Mouse (Mus musculus): Measurements from ENCODE around the gene Nat8f6.
"Not testable (repeated sequence)": the region's sequence is repeated elsewhere in the genome, so short reads cannot be mapped to it uniquely, and the experiment has no call there.

Nat8f6 gene

GRCm38 (mm10) chr6:85835104-85835503 lies 14.3 kb upstream of the Nat8f6 start:
- DNase-seq = not testable (repeated sequence)

- DNase-seq = peak in 1 of 2 experiments; percentile 11
Observed at GRCm38 (mm10) chr6:85834504-85835100, 13.8 kb upstream of the Nat8f6 start.

GRCm38 (mm10) chr6:85831796-85832321 lies 11.1 kb upstream of the Nat8f6 start, which contains the start of gene Nat8:
Gene Nat8, minus strand, starts transcription at chr6:85832082.
- no peak for DNase-seq

- no peak for DNase-seq
Observed at GRCm38 (mm10) chr6:85829462-85829861, 8.7 kb upstream of the Nat8f6 start.

- DNase-seq = no peak
Observed at GRCm38 (mm10) chr6:85825886-85826285, 5.1 kb upstream of the Nat8f6 start.

DNA sequence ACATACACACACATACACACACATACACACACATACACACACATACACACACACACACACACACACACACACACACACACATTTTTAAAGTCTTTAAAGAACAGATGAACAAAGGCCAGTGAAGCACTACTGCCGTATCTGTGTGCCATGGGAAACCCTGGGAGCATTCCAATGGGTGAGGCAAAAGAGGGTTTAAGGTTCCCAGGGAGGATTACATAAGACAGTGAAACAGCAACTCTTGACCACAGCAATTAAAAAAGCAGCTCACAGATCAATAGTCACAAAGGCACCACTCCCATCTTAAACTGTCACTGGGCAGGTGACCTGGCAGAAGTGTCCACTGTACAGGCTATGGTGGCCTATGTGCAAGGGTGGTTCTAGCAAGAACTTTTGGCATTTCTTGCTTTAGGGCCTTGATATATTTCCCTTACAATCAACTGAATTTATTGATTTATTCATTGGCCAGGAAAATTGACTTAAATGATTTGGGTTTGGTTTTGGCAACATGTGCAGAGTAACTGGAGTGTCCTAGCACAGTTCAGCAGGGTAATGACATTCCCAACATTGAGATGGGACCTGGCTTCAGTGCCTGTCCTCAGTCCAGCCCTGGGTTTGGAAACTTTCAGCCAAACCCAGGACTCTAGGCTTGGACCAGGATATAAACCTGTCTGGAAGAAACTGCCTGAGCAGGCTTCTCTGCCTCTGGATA lies 2.8 kb upstream of the Nat8f6 start:
- DNase-seq = no peak

DNA sequence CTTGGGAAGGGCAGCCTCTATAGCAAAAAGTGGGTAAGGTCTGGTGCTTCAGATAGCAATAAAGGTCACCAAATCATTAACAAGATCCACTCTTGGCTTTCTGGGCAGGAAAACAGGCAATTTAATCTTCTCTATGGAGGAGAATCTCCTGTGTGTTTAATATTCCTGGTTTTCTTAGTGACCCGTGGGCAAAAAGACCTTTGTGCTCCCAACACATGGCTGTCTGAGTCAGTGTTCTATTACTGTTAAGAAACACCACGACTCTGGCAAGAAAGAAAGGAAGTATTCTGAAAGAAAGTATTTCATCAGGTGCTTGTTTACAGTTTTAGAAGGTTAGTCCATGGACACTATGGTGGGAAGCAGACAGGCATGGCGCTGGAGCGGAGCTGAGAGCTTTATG lies 1.5 kb upstream of the Nat8f6 start:
- DNase-seq = no peak

DNA sequence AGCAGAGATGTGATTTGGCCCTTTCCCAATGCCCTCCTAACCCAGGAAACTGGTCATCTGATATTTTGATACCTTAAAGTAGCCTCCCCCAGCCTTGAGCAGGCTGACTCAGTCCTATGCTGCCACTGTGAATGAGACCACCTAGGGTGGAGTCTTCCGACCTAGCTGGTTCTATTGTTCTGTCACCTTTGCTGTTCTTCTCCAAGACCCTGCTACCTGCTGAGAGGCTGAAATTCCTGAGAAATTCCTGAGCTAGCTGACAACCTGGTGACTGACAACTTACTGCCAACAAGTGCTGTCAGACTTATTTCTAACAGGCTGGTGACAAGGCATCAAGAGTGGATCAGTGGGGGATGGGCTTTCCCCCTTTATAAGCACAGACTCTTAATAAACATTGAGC lies 2.4 kb downstream of the Nat8f6 start:
- no peak for DNase-seq

DNA sequence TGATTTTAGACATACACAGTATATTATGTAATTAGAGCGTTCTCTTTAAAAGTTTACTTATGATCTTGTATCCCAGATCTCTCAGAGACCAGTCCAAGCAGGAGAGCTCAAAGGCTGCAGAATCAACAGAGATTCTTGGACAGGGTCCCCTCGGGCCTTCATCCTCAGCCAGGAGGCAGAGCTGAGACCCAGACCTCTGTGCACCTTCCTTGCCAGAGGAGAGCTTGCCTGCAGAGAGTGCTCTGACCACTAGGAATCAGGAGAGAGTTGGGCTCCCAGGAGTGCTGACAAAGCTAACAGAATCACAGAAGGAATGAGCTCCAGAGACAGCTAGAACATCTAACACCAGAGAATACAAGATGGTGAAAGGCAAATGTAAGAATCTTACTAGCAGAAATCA lies 7.4 kb downstream of the Nat8f6 start:
- DNase-seq = no peak

DNA sequence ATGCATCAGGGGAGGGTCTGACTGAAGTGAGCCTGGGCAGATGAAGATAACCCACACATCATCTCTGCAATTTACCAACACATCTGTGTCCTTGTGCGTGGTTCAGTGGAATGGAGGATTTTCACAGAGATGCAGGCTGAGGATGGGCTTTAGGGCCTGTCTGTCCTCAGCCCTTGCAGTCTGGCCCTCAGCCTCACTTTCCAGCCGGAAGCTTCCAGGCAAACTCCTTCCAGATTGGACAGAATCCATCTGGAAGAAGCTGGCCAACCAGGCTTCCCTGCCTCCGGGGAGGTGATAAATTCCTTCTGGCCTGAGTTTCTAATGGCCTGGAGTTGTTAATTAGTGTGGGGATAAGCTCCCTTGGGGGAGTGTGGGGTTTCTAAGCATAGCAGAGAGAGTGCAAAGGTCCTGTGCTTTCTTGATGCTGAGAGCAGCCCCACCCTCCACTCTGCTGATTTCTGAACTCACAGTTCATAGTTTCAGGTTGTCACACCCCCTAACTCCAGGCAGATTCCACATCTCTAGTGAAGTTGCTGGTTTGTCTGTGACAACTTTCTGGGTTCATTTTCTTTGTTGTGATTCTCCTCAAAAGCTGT lies 9.7 kb downstream of the Nat8f6 start:
- not testable (repeated sequence) for DNase-seq

DNA sequence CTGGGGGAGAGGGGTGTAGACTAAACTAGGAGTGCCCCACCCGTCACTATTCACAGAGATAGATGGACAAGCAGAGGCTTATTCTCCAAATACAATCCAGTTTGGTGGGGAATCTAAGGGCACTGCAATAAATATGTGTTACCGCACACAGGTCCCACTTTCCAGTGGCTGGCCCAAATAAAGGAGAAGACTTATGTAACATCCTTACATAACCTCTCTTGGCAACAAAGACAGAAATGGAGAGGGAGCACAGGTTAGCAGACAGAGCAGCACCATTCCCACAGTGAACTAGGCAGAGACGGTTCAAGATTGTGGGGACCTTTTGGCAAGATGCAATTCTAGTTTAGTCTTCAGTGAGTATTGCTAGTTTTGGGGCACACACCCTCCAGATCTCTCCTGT lies 10.2 kb downstream of the Nat8f6 start:
- not testable (repeated sequence) for DNase-seq

- not testable (repeated sequence) for DNase-seq
Observed at GRCm38 (mm10) chr6:85809784-85810183, 11.0 kb downstream of the Nat8f6 start.

DNA sequence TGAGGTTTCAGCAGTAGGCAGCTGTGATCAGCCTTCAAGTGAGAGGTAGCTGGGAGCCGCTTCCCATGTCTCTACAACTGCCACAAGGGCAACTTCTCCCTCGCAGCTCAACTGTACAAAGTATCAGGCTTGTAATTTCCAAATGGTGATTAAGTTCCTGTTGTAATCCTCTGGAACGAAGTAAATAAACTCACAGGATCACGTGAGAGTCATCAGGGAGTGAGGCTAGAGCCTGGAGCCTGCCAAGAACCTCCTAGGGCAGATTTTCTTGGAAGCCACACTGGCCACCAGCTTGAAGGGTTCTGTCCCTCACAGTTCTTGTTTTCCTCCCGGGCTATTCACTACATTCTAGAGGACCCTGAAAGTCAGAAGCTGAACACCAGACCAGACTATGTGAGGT lies 17.6 kb downstream of the Nat8f6 start:
- DNase-seq = not testable (repeated sequence)

DNA sequence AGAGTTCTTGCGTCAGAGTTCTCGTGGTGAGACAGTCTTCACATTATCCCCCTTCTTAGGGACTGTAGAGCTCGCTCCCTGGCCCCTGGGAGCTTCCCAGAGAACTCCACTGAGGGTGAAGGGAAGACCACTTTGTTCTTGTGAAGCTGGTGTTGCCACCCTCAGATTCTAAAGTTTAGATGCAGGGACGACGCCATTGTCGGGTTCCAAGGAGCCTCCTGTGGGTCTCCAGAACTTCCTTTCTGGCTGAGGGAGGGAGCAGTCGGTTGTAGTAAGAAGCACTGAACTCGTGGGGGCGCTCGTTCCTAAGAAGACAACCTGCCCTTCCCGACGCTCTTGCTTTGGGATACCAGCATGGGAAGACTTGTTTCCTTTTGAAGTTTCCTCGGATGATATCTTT lies 55.2 kb downstream of the Nat8f6 start, which contains the start of gene Nat8f3:
Gene Nat8f3 (minus strand): TSS at position 223 of the 400 bp plus-strand sequence.
- DNase-seq = peak; percentile 21 to 28

GRCm38 (mm10) chr6:85763127-85764070 lies 57.4 kb downstream of the Nat8f6 start:
- DNase-seq = not testable (repeated sequence)

DNA sequence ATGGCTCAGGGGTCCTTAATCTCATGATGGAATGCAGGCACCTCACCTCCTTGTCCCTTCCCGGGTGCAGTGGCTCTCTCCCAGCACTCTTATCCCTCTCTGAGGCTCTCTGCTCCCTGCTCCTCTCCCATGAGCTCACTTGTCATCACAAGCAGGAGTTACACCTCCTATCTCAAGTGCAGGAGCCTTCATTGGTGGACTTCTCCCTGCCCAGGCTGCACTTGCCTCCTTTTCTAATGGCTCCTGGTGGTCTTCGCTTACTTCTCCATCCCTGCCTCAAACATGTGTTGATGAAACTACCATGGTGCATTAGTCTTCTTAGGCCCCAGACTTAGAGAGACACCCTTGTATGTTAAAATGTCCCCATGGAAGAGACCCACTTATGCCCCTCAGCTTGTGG lies 58.1 kb downstream of the Nat8f6 start:
- not testable (repeated sequence) for DNase-seq
